Mouse (Mus musculus): ENCODE data around the gene Olfr1217.
"Not testable (repeated sequence)": the region's sequence is repeated elsewhere in the genome, so short reads cannot be mapped to it uniquely, and the experiment has no call there.

The Olfr1217 gene

DNA sequence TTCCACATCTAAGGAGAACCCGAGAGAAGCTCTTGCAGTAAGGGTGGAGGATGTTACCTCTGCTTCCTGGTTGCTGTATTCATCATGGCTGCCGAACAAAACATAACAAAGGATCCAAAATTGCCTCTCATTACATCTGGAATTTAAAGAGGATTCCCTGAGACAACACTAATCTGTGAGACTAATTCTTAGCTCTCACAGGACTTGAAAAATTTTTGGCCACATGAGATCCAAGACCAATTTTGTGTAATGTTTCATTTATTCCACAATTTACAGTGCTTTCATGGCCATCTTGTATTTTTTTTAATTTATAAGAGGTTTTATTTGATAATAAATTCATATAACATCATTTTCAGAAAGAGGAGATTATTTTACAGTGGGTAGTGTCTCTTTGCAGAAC is at the start of gene Olfr1217:
Gene Olfr1217, minus strand, starts transcription at position 101 of the 400 bp plus-strand sequence.
- DNase-seq (ENCODE audit: low spot score in 2 of 2), result no peak

DNA sequence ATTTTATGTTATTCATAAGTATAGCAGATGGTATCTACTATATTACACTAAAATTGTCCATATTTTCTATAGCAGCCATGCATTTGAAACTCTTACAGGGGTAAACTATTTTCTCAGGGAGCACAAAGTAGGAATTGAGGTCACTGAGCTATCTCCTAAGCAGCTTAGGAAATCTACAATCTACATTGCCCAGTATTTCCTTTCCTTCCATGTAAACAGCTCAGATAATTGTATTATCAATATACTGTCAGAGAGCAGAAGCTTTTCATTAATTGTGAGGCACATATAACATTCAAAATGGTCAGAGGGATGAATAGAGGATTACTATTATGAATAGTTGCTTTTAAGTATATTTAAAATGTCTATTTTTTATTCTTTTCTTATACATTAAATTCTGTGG is 49.6 kb upstream of the Olfr1217 start:
- DNase-seq (ENCODE audit: low spot score in 2 of 2), result no peak

DNA sequence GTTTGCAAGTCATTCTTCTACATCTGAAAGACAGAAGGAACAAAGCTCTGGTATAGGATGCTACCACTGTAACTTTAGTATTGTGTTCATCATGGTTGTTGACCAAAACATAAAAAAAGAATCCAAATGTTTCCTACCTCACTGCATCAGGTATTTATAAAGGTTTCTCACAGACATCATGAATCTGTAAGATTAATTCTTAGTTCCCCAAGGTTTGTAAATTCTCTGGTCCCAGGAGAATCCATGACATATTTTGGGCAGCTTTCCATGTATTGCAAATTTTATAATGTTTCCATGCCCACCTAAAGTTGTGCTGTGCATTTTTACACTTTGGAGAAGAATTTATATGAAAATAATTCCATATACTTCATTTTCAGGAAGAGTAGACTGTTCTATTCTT is 29.2 kb upstream of the Olfr1217 start, which contains the start of gene Olfr1218:
Gene Olfr1218, minus strand, starts transcription at position 101 of the 400 bp plus-strand sequence.
- DNase-seq (ENCODE audit: low spot score in 2 of 2), result no peak

DNA sequence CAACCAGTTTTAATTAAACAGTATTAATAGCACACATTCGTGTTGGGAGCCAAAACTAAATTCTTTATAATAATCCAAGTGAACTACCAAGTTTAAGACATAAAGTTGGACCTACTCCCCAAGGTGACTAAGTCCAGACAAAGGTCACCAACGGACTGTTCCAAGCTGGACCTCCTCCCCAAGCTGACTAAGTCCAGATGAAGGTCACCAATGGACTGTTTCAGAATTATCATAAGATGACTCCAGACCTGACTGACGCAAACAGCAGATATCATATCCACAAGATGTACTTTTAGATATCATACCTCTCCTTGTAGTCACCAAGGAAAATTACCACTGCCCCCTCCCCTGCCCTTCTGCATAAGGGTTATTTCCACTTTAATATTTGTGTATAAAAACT is 10.4 kb downstream of the Olfr1217 start:
- DNase-seq (ENCODE audit: low spot score in 2 of 2), result not testable (repeated sequence)

DNA sequence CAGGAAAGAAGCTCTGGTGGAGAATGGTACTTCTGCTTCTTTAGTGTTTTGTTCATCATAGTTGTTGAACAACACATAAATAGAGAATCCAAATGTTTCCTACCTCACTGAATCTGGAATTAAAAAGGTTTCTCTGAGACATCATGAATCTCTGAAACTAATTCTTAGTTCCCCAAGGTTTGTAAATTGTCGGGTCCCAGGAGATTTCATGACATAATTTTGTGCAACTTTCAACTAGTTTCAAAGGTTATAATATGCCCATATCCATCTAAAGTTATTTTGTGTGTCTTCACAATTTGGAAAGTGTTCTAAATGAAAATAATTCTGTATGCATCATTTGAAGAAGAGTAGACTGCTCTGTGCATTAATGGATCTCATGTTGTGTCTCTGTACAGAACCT is 13.6 kb downstream of the Olfr1217 start, which contains the start of gene Olfr1216:
Gene Olfr1216, minus strand, starts transcription at position 101 of the 400 bp plus-strand sequence.
- no peak for DNase-seq (ENCODE audit: low spot score in 2 of 2)

DNA sequence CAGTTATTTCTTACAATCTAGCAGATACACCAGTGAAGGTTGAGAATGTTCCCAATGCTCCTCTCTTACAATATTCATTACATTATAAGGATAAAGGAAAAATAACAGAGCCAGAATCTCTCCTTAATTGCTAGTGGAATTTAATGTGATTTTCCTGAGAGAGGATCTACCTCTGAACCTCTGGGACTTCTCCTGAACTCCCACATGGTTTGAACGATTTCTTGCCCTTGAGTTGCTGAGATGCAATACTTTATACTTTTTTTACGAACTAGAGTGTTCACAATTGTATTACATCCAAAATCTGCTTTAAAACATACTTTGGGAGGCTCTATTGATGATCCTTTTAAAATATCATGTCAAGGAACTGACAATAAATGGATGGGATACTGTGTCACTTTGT is 25.0 kb downstream of the Olfr1217 start, which contains the start of gene Olfr1215:
Gene Olfr1215, minus strand, starts transcription at position 101 of the 400 bp plus-strand sequence.
- no peak for DNase-seq (ENCODE audit: low spot score in 2 of 2)

DNA sequence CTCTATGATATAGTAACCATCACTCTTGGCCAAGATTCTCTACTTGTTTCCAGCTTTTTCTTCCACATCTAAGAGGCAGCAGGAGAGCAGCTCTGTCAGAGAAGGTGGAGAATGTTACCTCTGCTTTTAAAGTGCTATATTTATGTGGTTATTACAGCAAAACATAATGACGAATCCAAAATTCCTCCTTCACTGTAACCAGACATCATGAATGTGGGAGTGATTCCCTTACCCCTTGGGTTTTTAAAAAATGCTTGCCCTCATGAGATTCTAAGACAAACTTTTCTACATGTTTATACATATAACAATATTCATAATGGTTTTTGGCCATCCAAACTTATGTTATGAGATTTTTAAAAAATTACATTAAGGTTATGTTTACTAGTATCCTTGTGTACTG is 39.3 kb downstream of the Olfr1217 start, which contains the start of gene Olfr1214:
Gene Olfr1214, minus strand, starts transcription at position 101 of the 400 bp plus-strand sequence.
- no peak for DNase-seq (ENCODE audit: low spot score in 2 of 2)

DNA sequence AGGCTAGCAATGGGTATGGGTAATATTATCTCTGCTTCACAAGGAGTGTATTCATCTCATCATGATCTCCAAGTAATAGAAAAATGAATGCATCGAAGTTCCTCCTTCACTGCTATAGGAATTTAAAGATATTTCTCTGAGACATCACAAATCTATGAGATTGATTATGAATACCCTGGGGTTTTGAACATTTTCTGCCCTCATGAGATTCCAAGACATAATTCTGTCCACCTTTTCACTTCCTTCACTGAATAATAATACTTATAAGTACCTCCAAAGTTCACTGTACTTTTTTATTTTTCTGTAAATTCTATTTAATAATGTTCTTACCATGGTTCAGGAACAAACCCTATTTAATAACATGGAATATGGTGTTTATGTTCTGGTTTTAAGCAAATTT is 51.7 kb downstream of the Olfr1217 start, which contains the start of gene Gm13762:
Gene Gm13762, minus strand, starts transcription at position 101 of the 400 bp plus-strand sequence.
- no peak for DNase-seq (ENCODE audit: low spot score in 2 of 2)
